Mouse (Mus musculus) erythroblast, embryonic 14.5 days (primary cell): ENCODE data around the gene Enho.
"Not testable (repeated sequence)": the region's sequence is repeated elsewhere in the genome, so short reads cannot be mapped to it uniquely, and the experiment has no call there.

Experiments
- GATA1 ChIP-seq: IDR thresholded peaks from 2 replicates; pipeline ENCODE4 v1.6.1; 2012; ENCODE audit warnings: low read length, inconsistent platforms, mixed read lengths
- TAL1 ChIP-seq: IDR thresholded peaks from 3 replicates; pipeline ENCODE4 v1.6.1; 2012; ENCODE audit warnings: low read length, inconsistent platforms, mixed read lengths

DNA sequence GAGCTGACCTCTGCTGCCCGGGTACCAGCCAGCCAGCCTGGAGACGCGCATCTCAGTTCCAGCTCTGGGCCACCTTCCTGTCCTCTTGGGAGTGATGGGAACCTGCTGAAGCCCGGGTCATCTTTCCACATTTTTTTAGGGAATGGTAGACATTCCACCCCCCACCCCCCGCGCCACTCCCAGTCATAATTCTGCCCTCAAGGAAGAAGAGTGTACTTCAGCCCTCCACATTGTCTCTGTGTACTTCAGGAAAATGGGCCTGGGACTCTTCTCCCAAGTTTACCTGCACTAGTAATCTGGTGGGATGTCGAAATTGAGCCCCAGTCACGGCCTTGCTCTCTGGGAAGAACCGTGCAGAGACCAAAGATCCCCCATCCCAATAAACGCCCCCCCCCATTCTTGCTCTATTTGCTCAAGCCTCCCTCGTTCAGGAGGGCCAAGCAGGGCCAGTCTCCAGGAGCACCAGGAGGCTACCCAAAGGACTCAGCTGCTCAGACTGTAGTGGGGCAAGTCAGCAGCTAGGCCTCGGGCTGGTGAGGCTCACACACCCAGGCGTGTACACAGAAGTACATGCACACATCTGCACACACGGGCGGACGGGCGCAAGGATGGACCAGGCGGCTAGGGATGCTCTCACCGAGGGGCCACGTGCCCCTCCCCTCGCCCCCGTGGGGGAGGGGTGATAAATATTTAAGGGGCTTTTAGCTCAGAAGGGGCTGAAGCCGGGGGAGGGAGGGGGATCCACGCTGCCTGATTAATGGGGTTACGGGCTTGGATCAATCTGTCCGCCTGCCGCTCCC, 44.2 kb upstream of the Enho start:
- not testable (repeated sequence) for TF ChIP-seq GATA1, TAL1
